9 mouse cellular contexts compared by ENCODE assay signal in genomic region chr6:4456691-4457447, GRCm38 (mm10). TPM values are rescaled to one million over a fixed set of nuclear protein-coding genes. Genes with fewer than 3 reads are reported as not detected.
A peak's percentile ranks its signal among the peaks of the same experiment; 100 is the strongest.
DNase-seq lines count a peak whose midpoint lies in the region; ATAC-seq and TF ChIP-seq lines count a peak whose summit lies in the region.
"Had no signal": no experiment of that assay in that cellular context is flagged by ENCODE, and none has a peak within 500 bp of the region (broad histone marks: within the 10 kb centered on the region; RNA-seq: fewer than 3 reads in every experiment).

No protein-coding gene starts in this region.

- no peak overlapping the region for H3K4me2 ChIP-seq in forebrain, embryonic 11.5 days (ENCODE audit: low read depth, low read length, severe bottlenecking)
- H3K4me2 ChIP-seq in forebrain, postnatal 0 days (ENCODE audit: low read depth): no peak overlapping the region
- H3K4me2 ChIP-seq in heart, embryonic 15.5 days: no peak overlapping the region
- peak overlapping the region; percentile 31 for H3K4me2 ChIP-seq in liver, embryonic 13.5 days

- H3K9ac ChIP-seq in forebrain, embryonic 11.5 days (ENCODE audit: low read length): no peak overlapping the region
- H3K9ac ChIP-seq in forebrain, postnatal 0 days: no peak overlapping the region
- no peak overlapping the region for H3K9ac ChIP-seq in heart, embryonic 15.5 days
- no peak overlapping the region for H3K9ac ChIP-seq in liver, embryonic 13.5 days

- no peaks in the 10 kb centered on the region for H3K27me3 ChIP-seq in forebrain, embryonic 11.5 days (ENCODE audit: control insufficient read depth, insufficient read depth, low read length)
- H3K27me3 ChIP-seq in forebrain, postnatal 0 days (ENCODE audit: insufficient read depth, low read length): no peaks in the 10 kb centered on the region
- H3K27me3 ChIP-seq in heart, embryonic 15.5 days: no peaks in the 10 kb centered on the region
- H3K27me3 ChIP-seq in liver, embryonic 13.5 days: no peaks in the 10 kb centered on the region

- TF ChIP-seq CTCF in forebrain, postnatal 0 days (IDR thresholded peaks at IDR 0.05; ENCODE audit: low read depth): no peak

- DNase-seq in forebrain, embryonic 11.5 days (ENCODE audit: low spot score): no peak
- DNase-seq in forebrain, postnatal 0 days: no peak
- no peak for DNase-seq in liver, embryonic 13.5 days
- no peak for DNase-seq in right cerebral cortex, adult 18-20 months
- DNase-seq in natural killer cell, adult 2 months (ENCODE audit: low spot score in 2 of 2): no peak
- no peak for DNase-seq in right cerebral cortex, postnatal 4 days
- DNase-seq: cerebellum, postnatal 36 days had no signal

- H3K27ac ChIP-seq in forebrain, embryonic 11.5 days (ENCODE audit: low read depth, low read length): peak overlapping the region; percentile 37; the same call in 1 of the 2 replicates
- H3K27ac ChIP-seq in forebrain, postnatal 0 days (ENCODE audit: low read depth, low read length): no peak overlapping the region
- H3K27ac ChIP-seq in heart, embryonic 15.5 days: peak overlapping the region; percentile 73
- peak overlapping the region; percentile 29; the same call in 1 of the 2 replicates for H3K27ac ChIP-seq in liver, embryonic 13.5 days

- no peaks in the 10 kb centered on the region for H3K36me3 ChIP-seq in forebrain, embryonic 11.5 days (ENCODE audit: control insufficient read depth, insufficient read depth, low read length)
- H3K36me3 ChIP-seq in forebrain, postnatal 0 days (ENCODE audit: insufficient read depth): no peaks in the 10 kb centered on the region
- no peaks in the 10 kb centered on the region for H3K36me3 ChIP-seq in heart, embryonic 15.5 days
- no peaks in the 10 kb centered on the region for H3K36me3 ChIP-seq in liver, embryonic 13.5 days

- no peaks in the 10 kb centered on the region for H3K9me3 ChIP-seq in forebrain, embryonic 11.5 days (ENCODE audit: control insufficient read depth, low read length)
- H3K9me3 ChIP-seq in forebrain, postnatal 0 days (ENCODE audit: low read length): no peaks in the 10 kb centered on the region
- no peaks in the 10 kb centered on the region for H3K9me3 ChIP-seq in heart, embryonic 15.5 days (replicated peaks)
- H3K9me3 ChIP-seq in liver, embryonic 13.5 days (replicated peaks): no peaks in the 10 kb centered on the region

- WGBS in forebrain, embryonic 11.5 days: 62% methylated on average over 12 of the region's 12 CpGs
- 69% methylated on average over 12 of the region's 12 CpGs for WGBS in forebrain, postnatal 0 days
- WGBS in heart, embryonic 15.5 days: 51% methylated on average over 12 of the region's 12 CpGs
- 14% methylated on average over 12 of the region's 12 CpGs for WGBS in liver, embryonic 13.5 days (ENCODE audit: insufficient replicate concordance)

- ATAC-seq in forebrain, embryonic 11.5 days (replicated peaks; ENCODE audit: low FRiP score): no peak
- ATAC-seq in forebrain, postnatal 0 days: no peak
- ATAC-seq in common myeloid progenitor, adult 5-6 weeks (replicated peaks; ENCODE audit: low read depth, poor library complexity, severe bottlenecking): peak; percentile 73
- ATAC-seq in heart, embryonic 15.5 days (replicated peaks; ENCODE audit: insufficient number of reproducible peaks, insufficient read depth, low FRiP score, low read depth): no peak; the same call in 1 of the 2 replicates
- no peak; the same call in 1 of the 2 replicates for ATAC-seq in liver, embryonic 13.5 days (ENCODE audit: low read depth)

- no peak overlapping the region for H3K4me3 ChIP-seq in forebrain, embryonic 11.5 days (ENCODE audit: low read depth, low read length)
- no peak overlapping the region for H3K4me3 ChIP-seq in forebrain, postnatal 0 days (ENCODE audit: low read depth, low read length)
- no peak overlapping the region for H3K4me3 ChIP-seq in heart, embryonic 15.5 days
- no peak overlapping the region for H3K4me3 ChIP-seq in liver, embryonic 13.5 days (replicated peaks)

- peaks cover 10% of the 10 kb centered on the region; the same call in 1 of the 2 replicates for H3K4me1 ChIP-seq in forebrain, embryonic 11.5 days (replicated peaks; ENCODE audit: control insufficient read depth, insufficient read depth, low read length)
- no peaks in the 10 kb centered on the region for H3K4me1 ChIP-seq in forebrain, postnatal 0 days (ENCODE audit: insufficient read depth)
- H3K4me1 ChIP-seq in heart, embryonic 15.5 days (replicated peaks): peaks cover 8% of the 10 kb centered on the region; the same call in 1 of the 2 replicates
- peaks cover 18% of the 10 kb centered on the region for H3K4me1 ChIP-seq in liver, embryonic 13.5 days (replicated peaks)

RNA-seq across cellular contexts. Expression of gene Col1a2, which starts 47.7 kb away (rescaled TPM):
- 140 and 149 TPM in 2 replicates for polyA plus RNA-seq in forebrain, embryonic 11.5 days (2014; fragmentation: Nextera tagmentation; extraction: Ambion mirVana)
- 62.9 and 255 TPM in 2 replicates for total RNA-seq in forebrain, postnatal 0 days (2014; rRNA removed)
- 39.6 and 43.2 TPM in 2 replicates for polyA plus RNA-seq in forebrain, postnatal 0 days (2015; fragmentation: Nextera tagmentation; extraction: Ambion mirVana)
- total RNA-seq in common myeloid progenitor, adult 5-6 weeks (2017): 0.05 TPM in 2 replicates
- 469 and 631 TPM in 2 replicates for polyA plus RNA-seq in heart, embryonic 15.5 days (2015; fragmentation: Nextera tagmentation; extraction: Ambion mirVana)
- polyA plus RNA-seq in liver, embryonic 13.5 days (2015; fragmentation: Nextera tagmentation; extraction: Ambion mirVana): 53.7 and 54.3 TPM in 2 replicates
